Mouse (Mus musculus) small intestine, adult 2 months (tissue): Measurements from ENCODE around the gene Gm9903. TPM values are rescaled to one million over a fixed set of nuclear protein-coding genes. Genes with fewer than 3 reads are reported as not detected.

ENCODE experiments used
- H3K27ac ChIP-seq: fragments of 200-500 bp; 2 replicates; pipeline ENCODE4 v1.5.1; 2012; ENCODE audit warnings: low read depth, low read length, control low read depth, inconsistent platforms; ENCODE audit not compliant: insufficient read depth
- H3K27me3 ChIP-seq: fragments of 200-500 bp; 2 replicates; pipeline ENCODE4 v1.6.1; 2012; ENCODE audit warnings: mild to moderate bottlenecking, moderate library complexity, low read length, inconsistent platforms; ENCODE audit not compliant: control insufficient read depth, insufficient read depth
- H3K36me3 ChIP-seq: fragments of 200-500 bp; 2 replicates; pipeline ENCODE4 v1.6.1; 2012; ENCODE audit warnings: mild to moderate bottlenecking, low read length, control low read depth, inconsistent platforms; ENCODE audit not compliant: control insufficient read depth, insufficient read depth
- H3K4me1 ChIP-seq: fragments of 200-500 bp; 2 replicates; pipeline ENCODE4 v1.6.1; 2012; ENCODE audit warnings: low read length, inconsistent platforms, mixed read lengths; ENCODE audit not compliant: control insufficient read depth, insufficient read depth, insufficient read length
- H3K4me3 ChIP-seq: fragments of 200-500 bp; 2 replicates; pipeline ENCODE4 v1.5.1; 2012; ENCODE audit warnings: low read depth, mild to moderate bottlenecking, control low read depth, inconsistent platforms, low read length, moderate library complexity
- CTCF ChIP-seq: fragments of 200-500 bp; IDR thresholded peaks from 2 replicates; pipeline ENCODE4 v1.5.1; 2012; ENCODE audit warnings: low read depth, mild to moderate bottlenecking, control low read depth, inconsistent platforms, low read length, moderate library complexity, mixed read lengths; ENCODE audit not compliant: insufficient replicate concordance, insufficient read length; ENCODE audit errors: extremely low read depth
- POLR2A ChIP-seq: fragments of 200-500 bp; IDR thresholded peaks from 2 replicates; pipeline ENCODE4 v1.6.1; 2012; ENCODE audit warnings: low read depth, mild to moderate bottlenecking, control low read depth, inconsistent platforms, low read length, moderate library complexity
- WGBS: fragments of 180-500 bp; shearing (Covaris S2); methylation state at CpG from one replicate; pipeline ENCODE4 v1.1.7; 2018; 5-methylcytosine and 5-hydroxymethylcytosine counted together
- polyA plus RNA-seq: library from polyadenylated mRNA; depleted of rRNA; stranded (reverse); fragments of >200 nt; gene quantifications from 2 replicates; pipeline ENCODE4 v1.2.3, GENCODE M21; 2012

Gene Gm9903
- polyA plus RNA-seq, 1 experiment, result 0.27 TPM

DNA sequence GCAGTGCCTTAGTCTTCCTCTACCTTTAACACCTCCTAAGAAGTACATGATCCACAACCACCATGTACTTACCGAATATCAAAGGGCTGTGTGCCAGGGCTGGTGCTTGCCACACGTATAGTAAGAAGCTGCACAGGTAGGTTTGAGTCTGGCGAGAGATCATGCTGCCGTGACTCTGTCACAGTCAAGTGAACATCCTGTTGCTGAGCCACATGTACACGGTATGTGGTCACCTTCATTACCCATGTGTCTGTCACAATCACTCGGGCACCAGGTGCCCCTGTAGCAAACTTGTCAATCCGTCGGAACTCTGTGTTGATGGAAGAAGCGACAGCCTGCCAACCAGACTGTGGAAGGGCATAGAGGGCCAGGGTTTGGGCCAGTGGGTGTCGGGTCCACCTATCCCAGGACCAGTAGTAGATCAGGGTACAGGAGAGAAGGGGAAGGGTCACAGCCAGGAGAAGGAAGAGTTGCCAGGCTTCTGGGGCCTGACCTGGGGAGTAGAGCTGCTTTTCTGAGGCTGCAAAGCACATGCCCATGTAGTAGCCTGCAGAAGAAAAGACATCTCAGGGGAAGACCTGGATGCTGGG is 25.6 kb downstream of the Gm9903 start:
- Histone ChIP-seq H3K36me3 (peaks cover 10% of the 10 kb centered on the region; the same call in 1 of the 2 replicates), H3K4me3 (no peak overlapping the region), H3K27ac (no peak overlapping the region), H3K27me3 (no peaks in the 10 kb centered on the region), H3K4me1 (peaks cover 19% of the 10 kb centered on the region)
- WGBS, result 90% methylated on average over 10 of the region's 10 CpGs
- no peak for TF ChIP-seq CTCF
- TF ChIP-seq POLR2A, result no peak

DNA sequence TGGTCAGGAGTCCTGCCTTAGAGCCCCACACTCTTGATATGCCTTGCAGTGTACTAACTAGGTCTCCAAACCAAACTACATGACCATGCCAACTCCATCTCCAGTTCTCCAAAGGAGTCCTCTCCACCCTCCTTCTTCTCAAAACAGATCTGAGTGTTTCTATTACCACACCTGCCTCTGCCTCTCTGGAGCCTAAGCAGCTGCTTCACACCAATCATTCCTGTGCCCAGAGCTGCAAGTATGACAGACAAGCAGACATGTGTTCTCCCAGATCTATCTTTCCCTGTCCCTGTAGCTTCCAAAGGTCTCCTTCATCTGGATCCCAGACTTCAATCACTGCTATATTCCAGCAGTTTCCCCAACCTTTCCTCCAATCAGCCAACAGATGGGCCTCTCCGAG is 27.0 kb downstream of the Gm9903 start:
- Histone ChIP-seq H3K27ac (peak overlapping the region; percentile 88), H3K4me3 (peak overlapping the region; percentile 88), H3K4me1 (peaks cover 19% of the 10 kb centered on the region), H3K36me3 (peaks cover 10% of the 10 kb centered on the region; the same call in 1 of the 2 replicates), H3K27me3 (no peaks in the 10 kb centered on the region)
- no peak for TF ChIP-seq CTCF
- no peak for TF ChIP-seq POLR2A
- 3% methylated on average over 1 of the region's 1 CpGs for WGBS

DNA sequence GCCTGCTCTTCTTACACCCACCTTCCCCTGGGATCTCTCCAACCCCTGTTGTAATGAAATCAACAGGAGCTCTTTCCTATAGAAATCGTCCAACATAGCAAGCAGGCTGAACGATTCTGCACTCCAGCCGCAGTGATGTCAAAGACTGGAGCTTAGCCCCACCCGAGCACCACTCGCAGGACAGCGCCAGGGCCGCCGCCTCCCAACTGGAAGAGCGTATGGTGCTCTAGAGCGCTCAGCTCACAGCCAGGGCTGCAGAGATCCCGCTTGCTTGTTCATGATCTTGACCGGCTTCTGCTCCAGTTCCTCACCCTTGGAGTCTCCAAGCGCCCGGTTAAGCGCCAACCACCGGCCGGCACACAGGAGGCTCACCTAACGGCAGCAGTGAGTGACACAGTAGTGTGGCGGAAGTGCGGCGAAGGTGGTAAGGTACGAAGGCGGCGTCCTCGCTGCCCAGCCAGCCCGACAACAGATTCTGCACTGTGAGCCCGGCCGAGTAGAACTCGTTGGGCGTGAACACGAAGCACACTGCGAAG is 27.6 kb downstream of the Gm9903 start:
- Histone ChIP-seq H3K27ac (peak overlapping the region; percentile 88), H3K27me3 (no peaks in the 10 kb centered on the region), H3K4me1 (peaks cover 19% of the 10 kb centered on the region), H3K36me3 (peaks cover 10% of the 10 kb centered on the region; the same call in 1 of the 2 replicates), H3K4me3 (peak overlapping the region; percentile 88)
- TF ChIP-seq POLR2A, result no peak
- TF ChIP-seq CTCF, result no peak
- WGBS, result under 1% methylated on average over 32 of the region's 32 CpGs

DNA sequence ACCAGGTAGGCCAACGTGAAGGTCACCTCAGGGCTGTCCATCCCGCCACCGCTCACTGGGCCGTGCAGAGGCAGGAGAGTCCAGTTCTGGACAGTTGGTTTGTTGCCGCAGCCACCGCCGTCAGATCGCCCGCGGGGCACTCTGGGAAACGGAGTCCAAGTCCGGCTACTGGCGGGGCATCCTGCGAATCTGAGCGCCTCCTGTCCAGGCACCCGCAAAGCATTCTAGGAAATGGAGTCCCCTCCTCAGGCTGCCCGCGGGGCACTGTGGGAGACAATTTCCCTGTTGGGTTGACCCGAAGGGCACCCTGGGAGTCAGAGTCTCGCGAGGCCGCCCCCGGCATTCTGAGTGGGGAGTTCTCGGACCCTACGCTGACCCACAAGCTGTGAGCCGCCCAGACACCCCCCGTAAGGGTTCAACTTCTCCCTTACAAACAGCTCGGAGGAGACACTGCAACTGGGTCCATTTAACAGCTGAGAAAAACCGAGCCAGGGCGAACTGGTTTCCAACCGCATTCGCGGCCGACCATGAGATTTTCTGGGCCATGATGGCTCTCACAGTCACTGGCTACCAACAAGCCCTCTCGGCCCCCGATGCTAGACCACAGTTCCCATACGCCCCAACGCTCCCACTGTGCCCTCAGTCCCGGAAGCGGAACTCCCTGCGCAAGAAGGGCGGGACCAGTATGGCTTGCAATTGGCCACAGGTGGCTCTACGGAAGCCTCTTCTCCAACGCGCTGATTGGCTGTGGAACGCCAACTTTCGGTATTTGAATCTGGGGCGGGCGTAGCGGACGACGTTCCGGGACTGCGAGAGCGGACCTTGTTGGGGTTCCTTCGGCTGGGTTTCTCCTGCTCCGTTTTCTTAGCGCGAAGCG is 28.3 kb downstream of the Gm9903 start, which contains the start of the genes Tacc3 and Tmem129:
TSS of gene Tacc3 (plus strand) at position 342 of the 877 bp plus-strand sequence.
TSS of gene Tmem129 (minus strand) at position 630 of the 877 bp plus-strand sequence.
- peak within 1 kb of the TSS; percentile 94 for H3K27ac ChIP-seq
- TF ChIP-seq POLR2A (peak; percentile 66), CTCF (no peak)
- under 1% methylated on average over 60 of the region's 60 CpGs for WGBS
- H3K4me1 ChIP-seq, result peaks cover 17% of the 10 kb centered on the region
- H3K36me3 ChIP-seq, result peaks cover 10% of the 10 kb centered on the region; the same call in 1 of the 2 replicates
- peak within 1 kb of the TSS; percentile 88 for H3K4me3 ChIP-seq
- H3K27me3 ChIP-seq, result no peaks in the 10 kb centered on the region

DNA sequence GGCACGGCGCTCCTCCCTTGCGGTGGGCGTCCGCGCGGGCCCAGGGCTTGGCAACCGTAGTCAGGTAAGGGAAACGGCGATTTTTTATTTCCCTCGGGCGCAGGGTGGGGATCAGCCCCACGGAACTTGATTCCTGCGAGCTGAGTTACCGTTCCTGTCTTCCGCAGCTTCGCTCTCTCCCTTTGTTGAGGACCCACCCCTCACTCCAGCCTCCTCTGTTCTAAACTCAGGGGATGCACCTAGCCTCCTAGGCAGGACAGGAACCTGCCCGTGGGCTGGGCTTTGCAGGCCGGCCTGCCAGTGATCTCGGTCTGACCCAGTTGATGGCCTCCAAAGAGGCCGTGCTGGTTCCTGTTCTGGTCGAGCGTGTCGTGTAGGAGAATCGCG is 28.9 kb downstream of the Gm9903 start:
- Histone ChIP-seq H3K36me3 (peaks cover 12% of the 10 kb centered on the region; the same call in 1 of the 2 replicates), H3K4me3 (peak overlapping the region; percentile 88), H3K27me3 (no peaks in the 10 kb centered on the region), H3K27ac (no peak overlapping the region), H3K4me1 (peaks cover 17% of the 10 kb centered on the region)
- TF ChIP-seq CTCF, result no peak
- WGBS, result under 1% methylated on average over 26 of the region's 26 CpGs

DNA sequence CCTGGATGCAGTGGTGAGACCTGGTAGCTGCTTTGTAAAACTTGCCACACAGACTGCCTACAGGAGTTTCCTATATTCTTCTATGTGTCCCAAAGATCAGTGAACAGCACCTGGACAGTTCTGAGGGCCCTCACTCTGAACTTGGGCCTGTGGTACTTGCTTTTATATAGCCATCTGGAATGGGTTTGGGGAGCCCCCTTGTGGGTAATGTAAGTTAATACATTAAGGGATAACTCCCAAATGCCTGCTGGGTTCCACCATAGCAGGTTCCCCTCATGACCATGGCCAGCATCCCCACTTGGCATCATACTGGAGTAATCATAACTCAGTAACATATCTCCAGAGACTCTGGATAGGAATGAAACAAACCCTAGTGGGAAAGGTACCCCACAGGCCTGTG is 38.5 kb downstream of the Gm9903 start:
- Histone ChIP-seq H3K36me3 (peaks cover 17% of the 10 kb centered on the region; the same call in 1 of the 2 replicates), H3K4me3 (no peak overlapping the region), H3K27me3 (no peaks in the 10 kb centered on the region), H3K27ac (no peak overlapping the region), H3K4me1 (no peaks in the 10 kb centered on the region)
- no peak for TF ChIP-seq POLR2A
- TF ChIP-seq CTCF, result peak; percentile 28; the same call in 1 of the 2 replicates

DNA sequence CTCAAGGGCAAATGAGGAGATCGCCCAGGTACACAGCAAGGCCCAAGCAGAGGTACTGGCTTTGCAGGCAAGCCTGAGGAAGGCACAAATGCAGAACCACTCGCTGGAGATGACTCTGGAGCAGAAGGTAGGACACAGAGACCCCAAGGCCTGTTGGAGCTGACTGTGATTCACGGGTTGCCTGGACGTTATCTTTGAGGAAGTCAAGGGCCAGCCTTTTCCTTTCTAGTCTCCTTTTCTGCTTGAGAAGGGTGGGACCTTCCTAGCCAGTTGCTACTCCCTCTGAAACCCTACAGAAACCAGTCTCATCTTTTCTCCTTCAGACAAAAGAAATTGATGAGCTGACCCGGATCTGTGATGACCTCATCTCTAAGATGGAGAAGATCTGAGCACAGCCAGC is 41.9 kb downstream of the Gm9903 start:
- H3K27ac ChIP-seq, result no peak overlapping the region
- peaks cover 14% of the 10 kb centered on the region; the same call in 1 of the 2 replicates for H3K36me3 ChIP-seq
- TF ChIP-seq POLR2A (no peak), CTCF (no peak)
- no peak overlapping the region for H3K4me3 ChIP-seq
- no peaks in the 10 kb centered on the region for H3K27me3 ChIP-seq
- H3K4me1 ChIP-seq, result no peaks in the 10 kb centered on the region
- 74% methylated on average over 5 of the region's 5 CpGs for WGBS
